Mouse (Mus musculus): ENCODE measurements around the gene Morc2a.

DNA sequence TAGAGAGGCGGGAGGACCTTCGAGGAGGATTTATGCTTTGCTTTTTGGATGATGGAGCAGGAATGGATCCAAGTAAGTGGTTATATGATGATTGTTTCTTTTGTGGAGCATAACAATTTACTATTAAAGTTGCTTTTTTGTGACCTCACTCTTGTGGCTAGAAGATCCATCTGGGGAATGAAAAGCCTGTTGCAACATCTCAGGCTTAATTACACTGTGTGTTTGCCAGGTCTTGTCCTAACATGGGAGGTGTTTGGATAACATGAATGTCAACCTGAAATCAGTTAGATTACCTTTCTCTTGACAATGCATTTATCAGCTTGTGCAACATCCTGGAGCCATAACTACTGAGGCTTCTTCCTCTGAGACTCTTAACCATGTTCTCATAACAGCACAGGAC is 19.8 kb downstream of the Morc2a start:
- no peak for TF ChIP-seq ZNF384 (IDR thresholded peaks at IDR 0.05; ENCODE audit: low read depth, low read length)
- no peak for TF ChIP-seq ZC3H11A (IDR thresholded peaks at IDR 0.05; ENCODE audit: borderline replicate concordance, low read depth, low read length)
- TF ChIP-seq MAFK (IDR thresholded peaks at IDR 0.05; ENCODE audit: insufficient read depth, low read depth, low read length) = no peak
- no peak for TF ChIP-seq CHD2 (IDR thresholded peaks at IDR 0.05; ENCODE audit: low read depth, low read length)
